Mouse (Mus musculus) forebrain, embryonic 11.5 days (tissue): ENCODE data around the gene Smoc1. TPM values are rescaled to one million over a fixed set of nuclear protein-coding genes. Genes with fewer than 3 reads are reported as not detected.
A peak's percentile ranks its signal among the peaks of the same experiment; 100 is the strongest.

ENCODE experiments used
- ATAC-seq: fragments of 200-750 bp; cut with Nextera tagmentation; replicated peaks from 2 replicates; pipeline ENCODE4 v1.8.0; 2017; ENCODE audit warnings: moderate TSS enrichment; ENCODE audit not compliant: low FRiP score
- DNase-seq: peaks from one replicate; pipeline ENCODE4 v3.0.0-alpha.2; 2017; ENCODE audit warnings: low spot score
- H3K27ac ChIP-seq: fragments of 300-500 bp; sonication (generic); 2 replicates; pipeline ENCODE4 v1.5.1; 2014; ENCODE audit warnings: low read depth, low read length
- H3K27me3 ChIP-seq: fragments of 300-500 bp; sonication (generic); 2 replicates; pipeline ENCODE4 v1.6.1; 2014; ENCODE audit warnings: mild to moderate bottlenecking, low read length, mixed read lengths; ENCODE audit not compliant: control insufficient read depth, insufficient read depth
- H3K36me3 ChIP-seq: fragments of 300-500 bp; sonication (generic); 2 replicates; pipeline ENCODE4 v1.6.1; 2014; ENCODE audit warnings: mild to moderate bottlenecking, low read length, moderate library complexity, mixed read lengths; ENCODE audit not compliant: control insufficient read depth, insufficient read depth
- H3K4me1 ChIP-seq: fragments of 300-500 bp; sonication (generic); replicated peaks from 2 replicates; pipeline ENCODE4 v1.6.1; 2014; ENCODE audit warnings: low read length, mixed read lengths; ENCODE audit not compliant: control insufficient read depth, insufficient read depth
- H3K4me2 ChIP-seq: fragments of 300-500 bp; sonication (generic); 2 replicates; pipeline ENCODE4 v1.6.1; 2014; ENCODE audit warnings: low read depth, mild to moderate bottlenecking, low read length, moderate library complexity, mixed read lengths; ENCODE audit not compliant: severe bottlenecking
- H3K4me3 ChIP-seq: fragments of 300-500 bp; sonication (generic); 2 replicates; pipeline ENCODE4 v1.5.1; 2014; ENCODE audit warnings: low read depth, low read length
- H3K9ac ChIP-seq: fragments of 300-500 bp; sonication (generic); 2 replicates; pipeline ENCODE4 v1.6.1; 2014; ENCODE audit warnings: low read length
- H3K9me3 ChIP-seq: fragments of 300-500 bp; sonication (generic); 2 replicates; pipeline ENCODE4 v1.6.1; 2016; ENCODE audit warnings: low read length, mixed read lengths; ENCODE audit not compliant: control insufficient read depth
- WGBS: fragments of 180-500 bp; shearing (Covaris S2); extraction: QIAGEN DNeasy Blood & Tissue Kit; methylation state at CpG from one replicate; pipeline ENCODE4 v1.1.7; 2014; 5-methylcytosine and 5-hydroxymethylcytosine counted together
- polyA plus RNA-seq: library from polyadenylated mRNA; unstranded; fragments of >200 nt; fragmentation: Nextera tagmentation; extraction: Ambion mirVana; gene quantifications from 2 replicates; pipeline ENCODE4 v1.2.1, GENCODE M21; 2014

Gene Smoc1
- polyA plus RNA-seq, 1 experiment from 2014 or later: 6.7 TPM

- WGBS: 48% methylated on average over 4 of the region's 4 CpGs
- Histone ChIP-seq H3K4me1 (no peaks in the 10 kb centered on the region), H3K4me2 (no peak overlapping the region), H3K9ac (no peak overlapping the region), H3K27me3 (no peaks in the 10 kb centered on the region), H3K4me3 (no peak overlapping the region), H3K27ac (no peak overlapping the region), H3K36me3 (no peaks in the 10 kb centered on the region), H3K9me3 (no peaks in the 10 kb centered on the region)
- DNase-seq: no peak
- ATAC-seq: no peak
Measured at GRCm38 (mm10) chr12:81133055-81133665, 106.6 kb downstream of the Smoc1 start.

- no peaks in the 10 kb centered on the region for H3K27me3 ChIP-seq
- WGBS: 85% methylated on average over 6 of the region's 6 CpGs
- H3K27ac ChIP-seq: no peak overlapping the region
- no peak for DNase-seq
- no peak overlapping the region for H3K9ac ChIP-seq
- no peak for ATAC-seq
- H3K4me2 ChIP-seq: no peak overlapping the region
- H3K4me3 ChIP-seq: no peak overlapping the region
- H3K36me3 ChIP-seq: no peaks in the 10 kb centered on the region
- peaks cover 7% of the 10 kb centered on the region for H3K4me1 ChIP-seq
- H3K9me3 ChIP-seq: no peaks in the 10 kb centered on the region
Measured at GRCm38 (mm10) chr12:81138217-81138616, 111.6 kb downstream of the Smoc1 start.

- Histone ChIP-seq H3K9me3 (no peaks in the 10 kb centered on the region), H3K4me3 (no peak overlapping the region), H3K9ac (no peak overlapping the region), H3K27me3 (no peaks in the 10 kb centered on the region), H3K27ac (no peak overlapping the region), H3K36me3 (no peaks in the 10 kb centered on the region), H3K4me2 (no peak overlapping the region), H3K4me1 (peaks cover 7% of the 10 kb centered on the region)
- WGBS: 92% methylated on average over 6 of the region's 6 CpGs
- no peak for DNase-seq
- no peak for ATAC-seq
Measured at GRCm38 (mm10) chr12:81139463-81139862, 112.9 kb downstream of the Smoc1 start.

GRCm38 (mm10) chr12:81140594-81141328 is 114.2 kb downstream of the Smoc1 start:
- 0 out of 2 replicates have a peak, but pooled peaks have one; percentile 30 for ATAC-seq
- no peak overlapping the region for H3K9ac ChIP-seq
- H3K36me3 ChIP-seq: no peaks in the 10 kb centered on the region
- H3K9me3 ChIP-seq: no peaks in the 10 kb centered on the region
- WGBS: 29% methylated on average over 9 of the region's 9 CpGs
- H3K4me2 ChIP-seq: no peak overlapping the region
- no peak overlapping the region for H3K4me3 ChIP-seq
- no peaks in the 10 kb centered on the region for H3K27me3 ChIP-seq
- H3K4me1 ChIP-seq: peaks cover 7% of the 10 kb centered on the region
- DNase-seq: no peak
- H3K27ac ChIP-seq: no peak overlapping the region

GRCm38 (mm10) chr12:81141329-81141711 is 114.7 kb downstream of the Smoc1 start:
- H3K9ac ChIP-seq: no peak overlapping the region
- H3K9me3 ChIP-seq: no peaks in the 10 kb centered on the region
- no peak overlapping the region for H3K27ac ChIP-seq

GRCm38 (mm10) chr12:81142231-81142630 is 115.6 kb downstream of the Smoc1 start:
- peaks cover 11% of the 10 kb centered on the region for H3K4me1 ChIP-seq
- no peak for DNase-seq
- no peak overlapping the region for H3K9ac ChIP-seq
- ATAC-seq: no peak
- H3K9me3 ChIP-seq: no peaks in the 10 kb centered on the region
- no peaks in the 10 kb centered on the region for H3K36me3 ChIP-seq
- no peak overlapping the region for H3K4me2 ChIP-seq
- H3K27ac ChIP-seq: no peak overlapping the region
- H3K4me3 ChIP-seq: no peak overlapping the region
- H3K27me3 ChIP-seq: no peaks in the 10 kb centered on the region
- WGBS: 87% methylated on average over 3 of the region's 3 CpGs

More at GRCm38 (mm10) chr12:81141329-81141711, 114.7 kb downstream of the Smoc1 start:
- H3K4me1 ChIP-seq: peaks cover 10% of the 10 kb centered on the region
- no peak overlapping the region for H3K4me2 ChIP-seq
- H3K4me3 ChIP-seq: no peak overlapping the region
- ATAC-seq: peak; percentile 24
- no peaks in the 10 kb centered on the region for H3K27me3 ChIP-seq
- DNase-seq: no peak
- WGBS: 15% methylated on average over 7 of the region's 7 CpGs
- no peaks in the 10 kb centered on the region for H3K36me3 ChIP-seq

- Histone ChIP-seq H3K27me3 (no peaks in the 10 kb centered on the region), H3K9ac (no peak overlapping the region), H3K9me3 (no peaks in the 10 kb centered on the region), H3K4me1 (peaks cover 11% of the 10 kb centered on the region), H3K27ac (no peak overlapping the region), H3K4me2 (no peak overlapping the region), H3K36me3 (no peaks in the 10 kb centered on the region), H3K4me3 (no peak overlapping the region)
- no peak for DNase-seq
- ATAC-seq: no peak
- 50% methylated on average over 10 of the region's 10 CpGs for WGBS
Measured at GRCm38 (mm10) chr12:81144201-81144600, 117.6 kb downstream of the Smoc1 start.

GRCm38 (mm10) chr12:81146417-81147180 is 120.0 kb downstream of the Smoc1 start:
- H3K4me1 ChIP-seq: peaks cover 4% of the 10 kb centered on the region; the same call in 1 of the 2 replicates
- 15% methylated on average over 10 of the region's 10 CpGs for WGBS
- no peak overlapping the region for H3K9ac ChIP-seq
- no peak overlapping the region for H3K27ac ChIP-seq
- no peaks in the 10 kb centered on the region for H3K9me3 ChIP-seq
- no peaks in the 10 kb centered on the region for H3K36me3 ChIP-seq
- ATAC-seq (peak; percentile 53; the same call in 1 of the 2 replicates), DNase-seq (no peak)
- no peak overlapping the region for H3K4me3 ChIP-seq
- no peaks in the 10 kb centered on the region for H3K27me3 ChIP-seq
- H3K4me2 ChIP-seq: no peak overlapping the region
